Mouse (Mus musculus): ENCODE data around the gene Tepp. TPM values are rescaled to one million over a fixed set of nuclear protein-coding genes. Genes with fewer than 3 reads are reported as not detected.

Gene Tepp
- polyA plus RNA-seq, 1 experiment: 0.40 TPM

- no peak for TF ChIP-seq CTCF (IDR thresholded peaks at IDR 0.05; ENCODE audit: extremely low read depth, insufficient read depth, low read length)
- no peak for TF ChIP-seq POLR2A (IDR thresholded peaks at IDR 0.05; ENCODE audit: extremely low read depth, insufficient read depth, low read length)
- Histone ChIP-seq H3K4me3 (ENCODE audit: insufficient read depth, low read length) (no peak overlapping the region), H3K27ac (ENCODE audit: insufficient read depth, low read length) (no peak overlapping the region), H3K4me1 (ENCODE audit: control insufficient read depth, insufficient read depth, low read length) (no peaks in the 10 kb centered on the region)
These were observed 48.4 kb downstream of the Tepp start for GRCm38 (mm10) chr8:95358550-95359411.

- H3K27ac ChIP-seq (ENCODE audit: insufficient read depth, low read length): no peak overlapping the region
- TF ChIP-seq POLR2A (IDR thresholded peaks at IDR 0.05; ENCODE audit: extremely low read depth, insufficient read depth, low read length) (no peak), CTCF (IDR thresholded peaks at IDR 0.05; ENCODE audit: extremely low read depth, insufficient read depth, low read length) (no peak)
These were observed 50.0 kb downstream of the Tepp start for GRCm38 (mm10) chr8:95360181-95361015.

GRCm38 (mm10) chr8:95361016-95361341 is 50.6 kb downstream of the Tepp start:
- no peak overlapping the region for H3K4me3 ChIP-seq (ENCODE audit: insufficient read depth, low read length)
- no peak overlapping the region for H3K27ac ChIP-seq (ENCODE audit: insufficient read depth, low read length)
- no peak for TF ChIP-seq POLR2A (IDR thresholded peaks at IDR 0.05; ENCODE audit: extremely low read depth, insufficient read depth, low read length)
- TF ChIP-seq CTCF (IDR thresholded peaks at IDR 0.05; ENCODE audit: extremely low read depth, insufficient read depth, low read length): no peak
- no peaks in the 10 kb centered on the region for H3K4me1 ChIP-seq (ENCODE audit: control insufficient read depth, insufficient read depth, low read length)

More at GRCm38 (mm10) chr8:95360181-95361015, 50.0 kb downstream of the Tepp start:
- Histone ChIP-seq H3K4me3 (ENCODE audit: insufficient read depth, low read length) (no peak overlapping the region), H3K4me1 (ENCODE audit: control insufficient read depth, insufficient read depth, low read length) (no peaks in the 10 kb centered on the region)

DNA sequence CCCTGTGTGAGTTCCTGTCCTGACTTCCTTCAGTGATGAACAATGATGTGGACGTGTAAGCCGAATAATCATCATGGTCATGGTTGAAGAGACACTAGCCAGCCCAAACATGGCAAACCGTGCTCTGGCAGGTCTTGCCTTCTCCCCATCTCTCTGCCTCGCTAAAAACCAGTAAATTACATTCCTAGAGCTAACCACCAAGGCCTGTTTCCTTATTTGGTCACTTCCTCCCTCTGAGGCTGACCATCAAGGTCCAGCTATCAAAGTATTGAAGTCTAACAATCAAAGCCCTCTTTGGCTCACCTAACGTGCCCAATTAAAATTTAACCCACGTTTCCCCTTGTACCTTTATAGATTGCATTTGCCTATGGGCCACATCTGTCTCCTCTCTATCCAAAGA is 51.9 kb downstream of the Tepp start:
- no peak overlapping the region for H3K4me3 ChIP-seq (ENCODE audit: insufficient read depth, low read length)
- TF ChIP-seq POLR2A (IDR thresholded peaks at IDR 0.05; ENCODE audit: extremely low read depth, insufficient read depth, low read length) (no peak), CTCF (IDR thresholded peaks at IDR 0.05; ENCODE audit: extremely low read depth, insufficient read depth, low read length) (no peak)

DNA sequence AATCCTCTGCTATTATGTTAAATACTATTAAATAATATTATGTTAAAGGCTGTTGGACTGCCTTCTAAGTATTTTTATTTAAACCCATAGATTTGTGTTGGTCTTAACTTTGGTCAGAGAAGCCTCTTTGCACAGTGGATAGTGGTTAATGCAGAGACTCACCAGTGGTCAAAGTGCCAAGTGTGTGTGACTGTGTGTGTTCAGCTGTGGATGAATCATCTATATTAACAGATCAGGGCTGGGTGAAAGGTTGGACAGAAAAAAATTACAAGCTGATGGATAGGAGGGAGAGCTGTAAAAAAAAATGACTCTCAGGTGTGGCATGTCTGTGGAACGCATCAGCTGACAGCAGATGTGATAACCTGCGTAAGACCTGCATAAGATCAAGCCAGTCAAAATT is 53.5 kb downstream of the Tepp start:
- Histone ChIP-seq H3K4me3 (ENCODE audit: insufficient read depth, low read length) (no peak overlapping the region), H3K4me1 (ENCODE audit: control insufficient read depth, insufficient read depth, low read length) (no peaks in the 10 kb centered on the region), H3K27ac (ENCODE audit: insufficient read depth, low read length) (no peak overlapping the region)
- TF ChIP-seq CTCF (IDR thresholded peaks at IDR 0.05; ENCODE audit: extremely low read depth, insufficient read depth, low read length) (no peak), POLR2A (IDR thresholded peaks at IDR 0.05; ENCODE audit: extremely low read depth, insufficient read depth, low read length) (no peak)

More for the DNA sequence above, 51.9 kb downstream of the Tepp start:
- Histone ChIP-seq H3K4me1 (ENCODE audit: control insufficient read depth, insufficient read depth, low read length) (no peaks in the 10 kb centered on the region), H3K27ac (ENCODE audit: insufficient read depth, low read length) (no peak overlapping the region)

DNA sequence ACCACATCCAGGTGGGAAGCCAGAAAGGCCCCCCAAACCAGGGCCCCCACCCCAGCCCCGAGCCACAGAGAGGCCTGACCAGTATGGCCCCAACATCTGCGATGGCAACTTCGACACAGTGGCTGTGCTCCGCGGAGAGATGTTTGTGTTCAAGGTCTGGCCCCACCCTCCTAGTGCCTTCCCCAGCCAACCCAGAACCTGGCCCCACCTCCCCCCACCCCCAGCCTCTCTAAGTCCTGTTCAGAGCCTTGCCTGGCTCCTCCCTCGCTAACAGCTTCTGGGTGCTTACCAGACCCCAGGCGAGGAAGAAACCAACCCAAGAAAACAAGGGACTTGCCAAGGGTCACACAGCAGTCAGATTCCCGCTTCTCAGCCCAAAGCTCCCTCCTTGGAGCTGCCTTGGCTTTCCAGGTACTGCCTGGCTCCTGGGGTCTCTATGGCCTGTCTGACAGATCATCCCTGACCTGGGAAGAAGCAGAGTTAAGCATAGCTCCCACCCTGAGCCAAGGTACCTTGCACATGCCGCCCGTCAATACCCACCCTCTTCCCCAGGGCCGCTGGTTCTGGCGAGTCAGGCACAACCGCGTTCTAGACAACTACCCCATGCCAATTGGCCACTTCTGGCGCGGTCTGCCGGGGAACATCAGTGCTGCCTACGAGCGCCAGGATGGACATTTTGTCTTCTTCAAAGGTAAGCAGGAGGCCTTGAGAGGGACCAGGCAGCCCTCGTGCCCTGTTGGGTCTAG is 59.4 kb downstream of the Tepp start:
- no peak overlapping the region for H3K27ac ChIP-seq (ENCODE audit: insufficient read depth, low read length)
- TF ChIP-seq CTCF (IDR thresholded peaks at IDR 0.05; ENCODE audit: extremely low read depth, insufficient read depth, low read length) (no peak), POLR2A (IDR thresholded peaks at IDR 0.05; ENCODE audit: extremely low read depth, insufficient read depth, low read length) (no peak)
- H3K4me3 ChIP-seq (ENCODE audit: insufficient read depth, low read length): no peak overlapping the region
- H3K4me1 ChIP-seq (ENCODE audit: control insufficient read depth, insufficient read depth, low read length): no peaks in the 10 kb centered on the region

GRCm38 (mm10) chr8:95373389-95374002 is 63.1 kb downstream of the Tepp start:
- no peak overlapping the region for H3K27ac ChIP-seq (ENCODE audit: insufficient read depth, low read length)
- H3K4me1 ChIP-seq (ENCODE audit: control insufficient read depth, insufficient read depth, low read length): no peaks in the 10 kb centered on the region
- H3K4me3 ChIP-seq (ENCODE audit: insufficient read depth, low read length): no peak overlapping the region
- no peak for TF ChIP-seq CTCF (IDR thresholded peaks at IDR 0.05; ENCODE audit: extremely low read depth, insufficient read depth, low read length)
- no peak for TF ChIP-seq POLR2A (IDR thresholded peaks at IDR 0.05; ENCODE audit: extremely low read depth, insufficient read depth, low read length)

DNA sequence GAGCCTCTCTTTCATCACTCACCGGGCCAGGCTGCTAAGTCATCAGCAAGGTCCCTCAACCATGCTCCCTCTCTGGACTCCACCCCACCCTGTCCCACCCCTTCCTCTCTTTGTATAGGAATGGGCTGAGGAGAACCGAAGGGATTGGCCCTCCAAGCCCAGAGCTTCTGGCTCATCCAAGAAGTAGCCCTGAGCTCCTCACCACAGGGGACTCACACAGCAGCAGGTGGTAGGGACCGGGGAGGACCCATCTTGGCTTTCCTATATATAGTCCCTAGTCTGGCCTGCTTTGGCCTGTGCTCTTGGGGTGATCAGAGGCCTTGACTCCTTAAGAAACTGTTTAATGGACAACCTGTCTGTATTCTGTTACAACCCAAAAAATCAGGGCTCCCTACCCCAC is 64.1 kb downstream of the Tepp start:
- Histone ChIP-seq H3K4me3 (ENCODE audit: insufficient read depth, low read length) (no peak overlapping the region), H3K4me1 (ENCODE audit: control insufficient read depth, insufficient read depth, low read length) (no peaks in the 10 kb centered on the region)
- TF ChIP-seq POLR2A (IDR thresholded peaks at IDR 0.05; ENCODE audit: extremely low read depth, insufficient read depth, low read length): no peak

DNA sequence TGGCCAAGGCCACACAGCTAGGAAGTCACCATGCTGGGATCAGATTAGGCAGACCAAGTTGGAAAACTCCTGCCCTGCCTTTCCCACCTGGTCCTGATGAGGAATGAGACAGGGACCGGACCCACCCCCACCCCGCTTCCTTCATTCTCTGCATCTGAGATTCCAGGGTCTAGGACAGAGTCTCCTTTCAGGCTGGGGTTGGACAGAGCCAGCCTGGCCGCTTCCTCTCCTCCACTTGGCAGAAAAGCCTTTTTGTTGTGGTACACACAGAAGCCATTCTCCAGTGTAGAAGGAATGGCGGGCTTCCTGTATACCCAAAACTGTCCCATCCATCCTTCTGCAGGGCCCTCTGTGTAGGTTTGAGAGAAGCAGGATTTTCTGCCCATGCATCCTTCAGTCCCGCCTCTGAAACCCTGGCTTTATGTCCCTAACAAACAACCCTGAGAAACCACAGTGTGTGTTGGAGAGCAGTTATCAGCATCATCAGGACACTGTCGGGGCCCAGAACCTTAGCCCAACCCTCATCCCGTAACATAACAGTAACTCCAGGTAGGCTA is 65.1 kb downstream of the Tepp start:
- Histone ChIP-seq H3K27ac (ENCODE audit: insufficient read depth, low read length) (no peak overlapping the region), H3K4me3 (ENCODE audit: insufficient read depth, low read length) (no peak overlapping the region)

More for the DNA sequence above, 64.1 kb downstream of the Tepp start:
- no peak overlapping the region for H3K27ac ChIP-seq (ENCODE audit: insufficient read depth, low read length)

More for the DNA sequence above, 65.1 kb downstream of the Tepp start:
- H3K4me1 ChIP-seq (ENCODE audit: control insufficient read depth, insufficient read depth, low read length): no peaks in the 10 kb centered on the region
- TF ChIP-seq CTCF (IDR thresholded peaks at IDR 0.05; ENCODE audit: extremely low read depth, insufficient read depth, low read length) (no peak), POLR2A (IDR thresholded peaks at IDR 0.05; ENCODE audit: extremely low read depth, insufficient read depth, low read length) (no peak)

Other genes with a start within 250 kb of the Tepp start
- 49.1 and 50.1 TPM in 2 replicates for gene Katnb1, start 229.4 kb upstream of the Tepp start, polyA plus RNA-seq (2012; rRNA removed)
- 55.2 TPM in 2 replicates for gene Kifc3, start 107.8 kb upstream of the Tepp start, polyA plus RNA-seq (2012; rRNA removed)
- gene Cngb1, start 4.0 kb upstream of the Tepp start, polyA plus RNA-seq (2012; rRNA removed): 0.06 and 0.23 TPM in 2 replicates
- gene Zfp319, start 21.4 kb downstream of the Tepp start, polyA plus RNA-seq (2012; rRNA removed): 9.9 and 10.4 TPM in 2 replicates
- gene Usb1, start 21.7 kb downstream of the Tepp start, polyA plus RNA-seq (2012; rRNA removed): 17.0 and 17.2 TPM in 2 replicates
- 8.1 and 9.2 TPM in 2 replicates for gene Mmp15, start 41.7 kb downstream of the Tepp start, polyA plus RNA-seq (2012; rRNA removed)
- 86.3 and 90.4 TPM in 2 replicates for gene Cfap20, start 124.3 kb downstream of the Tepp start, polyA plus RNA-seq (2012; rRNA removed)
- 51.3 and 56.8 TPM in 2 replicates for gene Csnk2a2, start 179.5 kb downstream of the Tepp start, polyA plus RNA-seq (2012; rRNA removed)
- gene Ccdc113, start 223.5 kb downstream of the Tepp start, polyA plus RNA-seq (2012; rRNA removed): 3.6 TPM in 2 replicates

Data from cortical plate, adult 2 months (tissue).